Mouse (Mus musculus): ENCODE results near the gene 1700084M14Rik.
"Not testable (repeated sequence)": the region's sequence is repeated elsewhere in the genome, so short reads cannot be mapped to it uniquely, and the experiment has no call there.

The 1700084M14Rik gene

DNA sequence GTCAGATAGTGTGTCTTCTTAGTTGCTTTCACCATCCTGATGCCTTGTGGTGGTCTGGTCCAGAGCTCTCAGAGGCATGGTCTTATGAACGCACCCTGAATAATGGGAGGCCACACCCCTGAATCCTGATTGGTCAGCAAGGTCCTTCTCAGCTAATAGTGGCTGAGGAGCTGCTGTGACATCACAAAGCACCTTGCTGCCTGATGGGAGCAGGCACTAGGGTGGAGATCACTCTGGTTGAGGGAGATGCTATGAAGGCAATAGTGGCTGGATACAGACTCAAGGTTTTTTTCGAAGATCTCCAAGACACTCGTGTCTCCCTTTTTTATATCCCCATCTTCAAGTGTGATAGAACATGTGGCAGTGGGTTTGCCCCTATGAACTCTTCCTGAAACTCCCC is at the start of gene 1700084M14Rik:
TSS of gene 1700084M14Rik (minus strand) at position 101 of the 400 bp plus-strand sequence.
- DNase-seq (ENCODE audit: low spot score in 2 of 2): not testable (repeated sequence)

Measured in right cerebral cortex, postnatal 36 days (tissue).